Mouse (Mus musculus) bone marrow, adult 2 months (tissue): ENCODE results near the gene Acbd4.

Experiments used
- CTCF ChIP-seq: fragments of 200-500 bp; IDR thresholded peaks from 2 replicates; pipeline ENCODE4 v1.5.1; 2011; ENCODE audit warnings: low read length, control low read depth; ENCODE audit not compliant: control insufficient read depth, insufficient read depth
- POLR2A ChIP-seq: fragments of 200-500 bp; IDR thresholded peaks from 2 replicates; pipeline ENCODE4 v1.6.1; 2011; ENCODE audit warnings: low read depth, mild to moderate bottlenecking, control low read depth, low read length, borderline replicate concordance; ENCODE audit not compliant: control insufficient read depth

- TF ChIP-seq CTCF (no peak), POLR2A (no peak)
Measured at GRCm38 (mm10) chr11:103161449-103161848, 60.0 kb downstream of the Acbd4 start.
